Mouse (Mus musculus): ENCODE results near the gene March4. TPM values are rescaled to one million over a fixed set of nuclear protein-coding genes. Genes with fewer than 3 reads are reported as not detected.

March4 gene
- polyA plus RNA-seq, 1 experiment: 0.06 TPM

- TF ChIP-seq CTCF (IDR thresholded peaks at IDR 0.05; ENCODE audit: extremely low read depth, insufficient read depth, insufficient read length, insufficient replicate concordance) (no peak), POLR2A (IDR thresholded peaks at IDR 0.05; ENCODE audit: low read depth, low read length) (no peak)
- no peak overlapping the region for H3K4me3 ChIP-seq (ENCODE audit: extremely low read depth, insufficient read depth, insufficient read length)
- H3K27me3 ChIP-seq (ENCODE audit: control insufficient read depth, insufficient read depth, low read length): no peaks in the 10 kb centered on the region
- 0 out of 2 replicates have a peak, but pooled peaks cover 2% of the 10 kb centered on the region for H3K4me1 ChIP-seq (ENCODE audit: control insufficient read depth, insufficient read depth, insufficient read length)
- no peak overlapping the region for H3K27ac ChIP-seq (ENCODE audit: insufficient read depth, low read length)
- H3K36me3 ChIP-seq (ENCODE audit: control insufficient read depth, insufficient read depth, low read length): no peaks in the 10 kb centered on the region
- no peak for DNase-seq (ENCODE audit: low read depth in 1 of 2, low spot score in 2 of 2)
- whole genome bisulfite sequencing: 100% methylated on average over 1 of the region's 1 CpGs
Measured at GRCm38 (mm10) chr1:72432579-72432978, 104.2 kb downstream of the March4 start.

GRCm38 (mm10) chr1:72429107-72429807 lies 107.5 kb downstream of the March4 start:
- peak in 1 of 2 experiments; percentile 14 for DNase-seq (ENCODE audit: low read depth in 1 of 2, low spot score in 2 of 2)
- WGBS: 38% methylated on average over 7 of the region's 7 CpGs
- no peak overlapping the region for H3K27ac ChIP-seq (ENCODE audit: insufficient read depth, low read length)

GRCm38 (mm10) chr1:72428526-72428925 lies 108.2 kb downstream of the March4 start:
- H3K27me3 ChIP-seq (ENCODE audit: control insufficient read depth, insufficient read depth, low read length): no peaks in the 10 kb centered on the region
- H3K27ac ChIP-seq (ENCODE audit: insufficient read depth, low read length): no peak overlapping the region
- H3K36me3 ChIP-seq (ENCODE audit: control insufficient read depth, insufficient read depth, low read length): no peaks in the 10 kb centered on the region
- 0 out of 2 replicates have a peak, but pooled peaks cover 2% of the 10 kb centered on the region for H3K4me1 ChIP-seq (ENCODE audit: control insufficient read depth, insufficient read depth, insufficient read length)
- no peak for DNase-seq (ENCODE audit: low read depth in 1 of 2, low spot score in 2 of 2)
- WGBS: 72% methylated on average over 8 of the region's 8 CpGs
- H3K4me3 ChIP-seq (ENCODE audit: extremely low read depth, insufficient read depth, insufficient read length): no peak overlapping the region
- TF ChIP-seq POLR2A (IDR thresholded peaks at IDR 0.05; ENCODE audit: low read depth, low read length): no peak
- no peak for TF ChIP-seq CTCF (IDR thresholded peaks at IDR 0.05; ENCODE audit: extremely low read depth, insufficient read depth, insufficient read length, insufficient replicate concordance)

More at GRCm38 (mm10) chr1:72429107-72429807, 107.5 kb downstream of the March4 start:
- no peaks in the 10 kb centered on the region for H3K36me3 ChIP-seq (ENCODE audit: control insufficient read depth, insufficient read depth, low read length)
- no peaks in the 10 kb centered on the region for H3K27me3 ChIP-seq (ENCODE audit: control insufficient read depth, insufficient read depth, low read length)
- 0 out of 2 replicates have a peak, but pooled peaks cover 2% of the 10 kb centered on the region for H3K4me1 ChIP-seq (ENCODE audit: control insufficient read depth, insufficient read depth, insufficient read length)
- no peak overlapping the region for H3K4me3 ChIP-seq (ENCODE audit: extremely low read depth, insufficient read depth, insufficient read length)
- TF ChIP-seq POLR2A (IDR thresholded peaks at IDR 0.05; ENCODE audit: low read depth, low read length): no peak
- TF ChIP-seq CTCF (IDR thresholded peaks at IDR 0.05; ENCODE audit: extremely low read depth, insufficient read depth, insufficient read length, insufficient replicate concordance): no peak

DNA sequence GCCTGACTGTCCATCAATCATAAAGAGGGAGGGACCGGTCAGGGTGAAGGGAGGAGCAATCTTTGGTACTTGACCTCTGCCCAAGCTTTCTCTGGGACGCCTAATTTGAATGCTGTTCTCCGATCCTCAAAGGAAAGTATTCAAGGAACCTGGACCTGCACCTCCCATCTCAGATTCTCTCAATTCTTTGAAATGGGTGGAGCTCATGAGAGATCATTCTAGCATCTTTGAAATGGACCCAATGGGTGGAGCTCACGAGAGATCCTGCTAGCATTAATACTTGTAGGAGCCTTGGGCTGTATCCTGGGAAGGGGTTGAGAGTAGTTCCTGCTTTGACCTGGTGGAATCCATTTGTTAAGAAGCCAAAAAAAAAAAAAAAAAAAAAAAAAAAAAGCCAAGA lies 110.3 kb downstream of the March4 start:
- H3K27ac ChIP-seq (ENCODE audit: insufficient read depth, low read length): no peak overlapping the region
- no peak for TF ChIP-seq POLR2A (IDR thresholded peaks at IDR 0.05; ENCODE audit: low read depth, low read length)
- TF ChIP-seq CTCF (IDR thresholded peaks at IDR 0.05; ENCODE audit: extremely low read depth, insufficient read depth, insufficient read length, insufficient replicate concordance): no peak

GRCm38 (mm10) chr1:72422121-72422520 lies 114.6 kb downstream of the March4 start:
- no peak for TF ChIP-seq CTCF (IDR thresholded peaks at IDR 0.05; ENCODE audit: extremely low read depth, insufficient read depth, insufficient read length, insufficient replicate concordance)
- no peak for TF ChIP-seq POLR2A (IDR thresholded peaks at IDR 0.05; ENCODE audit: low read depth, low read length)

More for the DNA sequence above, 110.3 kb downstream of the March4 start:
- H3K4me1 ChIP-seq (ENCODE audit: control insufficient read depth, insufficient read depth, insufficient read length): 0 out of 2 replicates have a peak, but pooled peaks cover 2% of the 10 kb centered on the region
- no peaks in the 10 kb centered on the region for H3K27me3 ChIP-seq (ENCODE audit: control insufficient read depth, insufficient read depth, low read length)
- H3K4me3 ChIP-seq (ENCODE audit: extremely low read depth, insufficient read depth, insufficient read length): no peak overlapping the region
- no peaks in the 10 kb centered on the region for H3K36me3 ChIP-seq (ENCODE audit: control insufficient read depth, insufficient read depth, low read length)
- DNase-seq (ENCODE audit: low read depth in 1 of 2, low spot score in 2 of 2): no peak
- 91% methylated on average over 4 of the region's 4 CpGs for WGBS

DNA sequence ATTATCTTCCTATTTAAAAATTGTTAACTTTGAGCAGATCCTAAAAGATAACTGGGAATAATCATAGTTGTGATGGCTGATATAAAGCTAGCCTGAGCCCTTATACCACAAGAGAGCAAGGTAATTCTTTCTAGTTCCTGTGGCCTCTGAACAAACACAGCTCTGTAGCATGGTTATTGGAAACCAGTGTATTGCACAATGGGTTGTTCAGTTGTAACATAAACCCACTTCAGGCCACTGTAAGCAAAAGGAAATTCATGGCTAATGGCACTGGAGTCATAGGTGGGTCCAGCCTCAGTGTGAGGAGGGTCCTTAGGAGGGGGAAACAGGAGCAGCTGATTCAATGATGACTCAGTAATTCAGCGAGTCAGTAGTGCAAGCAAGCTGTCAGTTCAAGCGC lies 116.5 kb downstream of the March4 start:
- 74% methylated on average over 2 of the region's 2 CpGs for WGBS
- no peaks in the 10 kb centered on the region for H3K27me3 ChIP-seq (ENCODE audit: control insufficient read depth, insufficient read depth, low read length)
- TF ChIP-seq CTCF (IDR thresholded peaks at IDR 0.05; ENCODE audit: extremely low read depth, insufficient read depth, insufficient read length, insufficient replicate concordance): no peak
- no peak for TF ChIP-seq POLR2A (IDR thresholded peaks at IDR 0.05; ENCODE audit: low read depth, low read length)
- no peaks in the 10 kb centered on the region for H3K36me3 ChIP-seq (ENCODE audit: control insufficient read depth, insufficient read depth, low read length)
- DNase-seq (ENCODE audit: low read depth in 1 of 2, low spot score in 2 of 2): no peak
- H3K4me3 ChIP-seq (ENCODE audit: extremely low read depth, insufficient read depth, insufficient read length): no peak overlapping the region
- no peak overlapping the region for H3K27ac ChIP-seq (ENCODE audit: insufficient read depth, low read length)
- H3K4me1 ChIP-seq (ENCODE audit: control insufficient read depth, insufficient read depth, insufficient read length): no peaks in the 10 kb centered on the region

More at GRCm38 (mm10) chr1:72422121-72422520, 114.6 kb downstream of the March4 start:
- H3K27ac ChIP-seq (ENCODE audit: insufficient read depth, low read length): no peak overlapping the region
- H3K27me3 ChIP-seq (ENCODE audit: control insufficient read depth, insufficient read depth, low read length): no peaks in the 10 kb centered on the region
- no peaks in the 10 kb centered on the region for H3K4me1 ChIP-seq (ENCODE audit: control insufficient read depth, insufficient read depth, insufficient read length)
- WGBS: 91% methylated on average over 4 of the region's 4 CpGs
- DNase-seq (ENCODE audit: low read depth in 1 of 2, low spot score in 2 of 2): no peak
- H3K36me3 ChIP-seq (ENCODE audit: control insufficient read depth, insufficient read depth, low read length): no peaks in the 10 kb centered on the region
- no peak overlapping the region for H3K4me3 ChIP-seq (ENCODE audit: extremely low read depth, insufficient read depth, insufficient read length)

Data from spleen, adult 2 months (tissue).